Mouse (Mus musculus): ENCODE measurements around the gene Hist1h2ad.

GRCm38 (mm10) chr13:23537006-23537710 lies 37.0 kb upstream of the Hist1h2ad start:
- TF ChIP-seq POLR2A (IDR thresholded peaks at IDR 0.05; ENCODE audit: low read depth, low read length) (no peak), CTCF (IDR thresholded peaks at IDR 0.05; ENCODE audit: borderline replicate concordance, insufficient read depth, low read length) (no peak)

All from embryonic fibroblast, embryonic 13.5 days (primary cell).